Mouse (Mus musculus) urinary bladder, postnatal 10 days (tissue): ENCODE measurements around the gene Grid2ip.

Experiments
- DNase-seq: peaks from one replicate; pipeline ENCODE4 v3.0.0; 2022; ENCODE audit warnings: low spot score

Grid2ip gene

DNA sequence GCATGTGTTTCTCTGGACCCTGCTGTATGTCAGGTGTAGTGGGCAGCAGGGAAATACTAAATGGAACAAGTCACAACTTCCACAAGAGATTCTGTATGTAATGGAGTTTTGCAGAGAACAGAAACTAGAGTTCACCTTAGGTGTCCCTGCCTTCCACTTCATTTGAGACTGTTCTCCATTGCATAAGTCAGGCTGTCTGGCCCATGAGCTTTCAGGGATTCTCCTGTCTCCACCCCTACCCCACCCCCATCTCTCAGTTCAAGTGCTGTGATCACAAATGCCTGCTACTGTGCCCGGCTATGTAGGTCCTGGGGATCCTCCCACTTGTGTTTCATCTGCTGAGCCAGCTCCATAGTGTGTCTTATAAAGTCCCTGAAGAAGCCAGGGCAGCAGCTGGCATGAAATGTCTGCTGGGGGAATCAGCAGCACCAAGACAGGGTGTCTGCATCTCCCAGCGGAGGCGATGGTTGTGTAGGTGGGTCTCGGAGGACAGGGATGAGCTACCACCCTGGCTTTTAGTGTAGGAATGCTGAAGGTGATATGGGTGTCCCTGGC lies 53.8 kb downstream of the Grid2ip start:
- DNase-seq, result no peak

DNA sequence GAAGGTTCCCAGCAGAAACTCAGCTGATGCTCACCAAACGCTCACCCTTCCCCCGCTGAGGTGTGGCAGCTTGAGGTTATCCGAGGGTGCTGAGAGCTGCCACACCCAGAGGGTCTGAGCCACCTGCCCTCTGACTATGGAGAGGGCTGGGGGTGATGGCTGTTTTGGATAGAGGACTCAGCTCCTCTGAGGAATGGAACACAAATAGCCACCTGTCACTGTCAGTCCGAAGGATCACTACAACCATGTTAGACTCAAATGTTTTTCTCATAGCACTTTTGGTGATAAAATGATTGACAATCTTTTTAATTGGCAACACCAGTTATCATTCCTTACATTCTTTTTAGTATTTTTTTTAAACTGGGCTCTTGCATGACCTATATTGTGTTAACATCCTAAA lies 64.3 kb downstream of the Grid2ip start:
- DNase-seq, result no peak

DNA sequence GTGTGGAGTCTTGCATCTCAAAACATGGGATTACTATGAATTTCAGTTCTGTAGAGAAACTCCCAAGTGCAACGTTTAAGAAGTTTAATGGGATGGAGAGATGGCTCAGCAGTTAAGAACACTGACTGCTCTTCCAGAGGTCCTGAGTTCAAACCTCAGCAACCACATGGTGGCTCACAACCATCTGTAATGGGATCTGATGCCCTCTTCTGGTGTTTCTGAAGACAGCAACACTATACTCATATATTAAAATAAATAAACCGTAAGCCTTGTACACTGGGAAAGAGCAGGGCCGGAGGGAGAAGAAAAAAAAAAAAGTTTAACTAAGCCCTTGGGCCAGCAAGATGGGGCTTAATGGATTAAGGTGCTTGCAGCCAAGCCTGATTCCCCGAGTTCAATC lies 65.9 kb downstream of the Grid2ip start:
- no peak for DNase-seq

DNA sequence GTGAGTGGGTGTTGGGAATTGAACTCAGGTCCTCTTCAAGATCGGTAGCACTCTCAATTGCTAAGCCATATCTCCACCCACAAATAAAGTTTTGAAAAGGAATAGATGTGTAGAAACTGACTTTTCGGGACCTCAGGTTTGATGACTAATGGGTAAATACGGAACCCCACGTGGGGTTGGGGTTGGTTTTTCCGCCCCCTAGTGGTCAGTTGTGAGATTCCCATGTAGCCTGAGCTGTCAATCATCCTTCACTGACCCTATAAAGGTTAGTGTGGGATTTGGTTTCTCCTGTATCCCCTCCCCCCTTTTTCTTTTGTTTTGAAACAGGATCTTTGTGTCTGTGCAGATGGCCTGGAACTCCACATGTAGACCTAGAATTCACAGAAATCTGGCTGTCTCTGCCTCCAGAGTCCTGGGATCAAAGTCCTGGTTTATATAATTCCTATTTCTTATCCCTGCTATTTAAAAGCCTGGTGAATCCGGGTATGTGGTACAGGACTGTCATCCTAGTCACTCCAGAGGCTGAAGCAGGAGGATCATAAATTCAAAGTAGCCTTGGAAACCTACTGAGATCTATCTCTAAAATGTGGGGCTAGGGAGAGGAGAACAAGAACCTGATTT lies 66.9 kb downstream of the Grid2ip start:
- DNase-seq, result peak; percentile 21

DNA sequence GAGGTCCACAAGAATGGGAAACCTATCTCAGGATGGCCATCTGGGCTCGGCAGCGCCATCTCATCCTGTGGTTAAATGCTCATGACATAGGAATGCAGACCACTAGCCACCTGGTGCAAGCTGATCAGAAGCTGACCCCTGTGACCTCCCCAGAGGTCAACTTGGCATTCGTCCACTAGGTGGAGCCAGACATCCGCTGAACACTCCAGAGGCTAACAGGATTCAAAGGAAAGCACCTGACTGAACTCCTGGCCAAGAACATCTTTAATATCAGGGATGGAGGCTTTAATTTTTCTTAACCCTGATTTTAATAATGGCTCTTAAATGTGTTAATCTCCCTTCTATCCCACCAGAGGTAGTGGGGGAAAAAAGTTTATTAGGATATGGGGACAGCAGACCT lies 77.3 kb downstream of the Grid2ip start:
- DNase-seq, result peak; percentile 27

DNA sequence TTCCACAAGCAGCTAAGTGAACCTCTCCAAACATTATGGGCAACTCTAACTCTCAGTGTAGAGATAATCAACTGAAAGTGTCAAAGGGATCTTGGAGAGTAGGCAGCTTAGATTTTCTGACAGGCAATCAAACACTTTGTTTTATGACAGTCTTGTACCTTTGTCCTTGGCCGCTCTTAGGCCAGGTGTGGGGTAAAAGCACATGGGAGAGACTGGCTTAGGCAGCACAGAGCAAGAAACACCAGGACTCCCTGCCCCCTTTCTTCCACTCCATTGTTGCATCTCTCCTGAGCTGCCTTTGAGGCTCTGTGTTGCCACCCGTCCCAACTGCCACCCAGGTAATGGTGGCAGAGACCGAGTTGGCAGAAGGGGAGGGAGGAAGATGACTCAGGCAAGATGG lies 84.2 kb downstream of the Grid2ip start:
- no peak for DNase-seq

DNA sequence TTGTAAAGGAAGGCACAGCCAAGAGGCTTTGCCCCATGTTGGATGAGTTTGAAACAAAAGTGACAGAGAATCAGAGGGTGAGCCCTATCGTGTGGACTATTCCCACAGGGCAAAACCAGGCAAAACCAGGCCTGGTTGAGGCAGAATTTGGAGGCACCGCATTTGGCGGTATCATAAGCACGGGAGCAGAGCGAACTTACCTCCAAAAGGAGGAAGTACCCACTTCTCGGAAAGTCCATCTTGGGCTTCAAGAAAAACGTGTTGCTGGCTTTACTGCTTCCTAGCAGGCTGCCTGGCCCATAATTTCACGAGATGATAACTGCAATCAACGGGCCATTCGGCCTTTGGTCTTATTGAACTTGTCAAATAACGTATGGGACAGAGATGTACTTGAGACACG lies 84.6 kb downstream of the Grid2ip start:
- DNase-seq, result no peak
